Mouse (Mus musculus): Measurements from ENCODE around the gene Clptm1.

GRCm38 (mm10) chr7:19704475-19704874 lies 39.6 kb upstream of the Clptm1 start:
- no peak for TF ChIP-seq POLR2A (IDR thresholded peaks at IDR 0.05; ENCODE audit: control insufficient read depth, extremely low read depth, insufficient read depth, low read length, poor library complexity)
- no peak for TF ChIP-seq CTCF (IDR thresholded peaks at IDR 0.05; ENCODE audit: borderline replicate concordance, control insufficient read depth, extremely low read depth, insufficient read depth, low read length, poor library complexity)

All from thymus, adult 2 months (tissue).